Mouse (Mus musculus): ENCODE data around the gene Atg5. TPM values are rescaled to one million over a fixed set of nuclear protein-coding genes. Genes with fewer than 3 reads are reported as not detected.

Gene Atg5
- polyA plus RNA-seq, 1 experiment from 2014 or later = 51.4 TPM

DNA sequence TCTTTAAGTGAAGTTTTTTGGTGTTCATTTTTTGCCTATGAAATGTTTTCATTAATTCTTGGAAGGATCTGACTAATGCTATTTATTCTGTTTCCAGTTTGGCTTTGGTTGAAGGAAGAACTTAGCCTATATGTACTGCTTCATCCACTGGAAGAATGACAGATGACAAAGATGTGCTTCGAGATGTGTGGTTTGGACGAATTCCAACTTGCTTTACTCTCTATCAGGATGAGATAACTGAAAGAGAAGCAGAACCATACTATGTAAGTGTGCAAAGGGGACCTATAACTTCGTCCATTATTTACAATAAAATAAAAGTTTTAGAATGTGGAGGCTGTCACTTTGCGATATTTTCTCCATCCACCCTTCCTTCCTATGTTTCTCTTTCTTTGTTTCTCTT, 17.8 kb downstream of the Atg5 start:
- Histone ChIP-seq H3K9ac (ENCODE audit: low read depth, low read length) (no peak overlapping the region), H3K4me3 (replicated peaks; ENCODE audit: low read depth, low read length) (no peak overlapping the region), H3K27me3 (ENCODE audit: insufficient read depth, low read length) (no peaks in the 10 kb centered on the region), H3K4me1 (replicated peaks; ENCODE audit: insufficient read depth, low read length) (no peaks in the 10 kb centered on the region), H3K27ac (no peak overlapping the region), H3K4me2 (ENCODE audit: low read length) (no peak overlapping the region), H3K36me3 (ENCODE audit: insufficient read depth, low read length) (0 out of 2 replicates have a peak, but pooled peaks cover 16% of the 10 kb centered on the region), H3K9me3 (replicated peaks; ENCODE audit: low read length) (no peaks in the 10 kb centered on the region)
- TF ChIP-seq CTCF (IDR thresholded peaks at IDR 0.05; ENCODE audit: low read depth) = no peak
- ATAC-seq (replicated peaks; ENCODE audit: low FRiP score, low read depth) (no peak), DNase-seq (ENCODE audit: low spot score) (no peak)
- WGBS = 83% methylated on average over 4 of the region's 4 CpGs

DNA sequence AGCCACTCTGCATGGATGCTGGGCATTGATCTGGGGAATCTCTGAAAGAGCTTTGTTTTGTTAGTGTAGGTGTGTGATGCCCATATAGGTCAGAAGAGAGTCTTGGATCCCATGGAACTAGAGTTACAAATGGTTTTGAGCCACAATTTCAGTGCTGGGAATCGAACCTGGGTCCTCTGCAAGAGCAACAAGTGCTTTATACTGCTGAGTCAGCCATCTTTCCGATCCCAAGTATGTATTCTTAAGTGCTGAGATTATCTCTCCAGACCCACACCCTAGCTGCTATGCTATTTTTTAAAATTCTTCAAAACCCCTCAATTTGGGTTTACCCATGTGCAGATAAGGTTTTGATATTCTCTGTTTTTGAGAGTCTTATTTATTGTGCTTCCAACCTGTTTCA, 22.7 kb downstream of the Atg5 start:
- 94% methylated on average over 2 of the region's 2 CpGs for WGBS
- no peaks in the 10 kb centered on the region for H3K9me3 ChIP-seq (replicated peaks; ENCODE audit: low read length)
- H3K27me3 ChIP-seq (ENCODE audit: insufficient read depth, low read length) = no peaks in the 10 kb centered on the region
- no peak overlapping the region for H3K4me3 ChIP-seq (replicated peaks; ENCODE audit: low read depth, low read length)
- TF ChIP-seq CTCF (IDR thresholded peaks at IDR 0.05; ENCODE audit: low read depth) = no peak
- no peak overlapping the region for H3K9ac ChIP-seq (ENCODE audit: low read depth, low read length)
- H3K4me2 ChIP-seq (ENCODE audit: low read length) = no peak overlapping the region
- DNase-seq (ENCODE audit: low spot score) (no peak), ATAC-seq (replicated peaks; ENCODE audit: low FRiP score, low read depth) (no peak)
- H3K27ac ChIP-seq = no peak overlapping the region
- no peaks in the 10 kb centered on the region for H3K4me1 ChIP-seq (replicated peaks; ENCODE audit: insufficient read depth, low read length)
- 0 out of 2 replicates have a peak, but pooled peaks cover 16% of the 10 kb centered on the region for H3K36me3 ChIP-seq (ENCODE audit: insufficient read depth, low read length)

DNA sequence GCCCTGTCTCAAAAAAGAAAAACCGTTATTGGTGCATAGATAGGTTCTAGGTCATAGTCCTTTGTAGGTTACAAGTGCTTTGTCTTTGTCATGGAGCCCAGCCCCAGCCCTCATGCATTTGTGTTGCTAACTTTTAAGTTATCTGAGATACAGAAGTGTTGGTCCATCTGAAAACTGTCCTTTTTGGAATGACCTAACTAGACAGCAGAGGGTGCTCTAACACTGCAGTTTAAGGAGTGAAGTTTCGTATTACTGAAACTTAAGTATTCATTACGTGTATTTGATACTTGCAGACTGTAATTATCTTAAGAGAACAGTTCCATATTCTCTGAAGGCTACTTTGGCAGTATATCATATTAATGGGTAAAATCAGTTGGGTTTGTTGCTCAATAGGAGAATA, 24.0 kb downstream of the Atg5 start:
- H3K4me1 ChIP-seq (replicated peaks; ENCODE audit: insufficient read depth, low read length) = no peaks in the 10 kb centered on the region
- H3K36me3 ChIP-seq (ENCODE audit: insufficient read depth, low read length) = 0 out of 2 replicates have a peak, but pooled peaks cover 16% of the 10 kb centered on the region
- DNase-seq (ENCODE audit: low spot score) (peak; percentile 72), ATAC-seq (replicated peaks; ENCODE audit: low FRiP score, low read depth) (no peak)
- H3K4me3 ChIP-seq (replicated peaks; ENCODE audit: low read depth, low read length) = no peak overlapping the region
- no peaks in the 10 kb centered on the region for H3K27me3 ChIP-seq (ENCODE audit: insufficient read depth, low read length)
- H3K4me2 ChIP-seq (ENCODE audit: low read length) = no peak overlapping the region
- WGBS = 38% methylated on average over 3 of the region's 3 CpGs
- peak; percentile 74 for TF ChIP-seq CTCF (IDR thresholded peaks at IDR 0.05; ENCODE audit: low read depth)
- H3K9me3 ChIP-seq (replicated peaks; ENCODE audit: low read length) = no peaks in the 10 kb centered on the region
- no peak overlapping the region for H3K9ac ChIP-seq (ENCODE audit: low read depth, low read length)
- H3K27ac ChIP-seq = no peak overlapping the region

DNA sequence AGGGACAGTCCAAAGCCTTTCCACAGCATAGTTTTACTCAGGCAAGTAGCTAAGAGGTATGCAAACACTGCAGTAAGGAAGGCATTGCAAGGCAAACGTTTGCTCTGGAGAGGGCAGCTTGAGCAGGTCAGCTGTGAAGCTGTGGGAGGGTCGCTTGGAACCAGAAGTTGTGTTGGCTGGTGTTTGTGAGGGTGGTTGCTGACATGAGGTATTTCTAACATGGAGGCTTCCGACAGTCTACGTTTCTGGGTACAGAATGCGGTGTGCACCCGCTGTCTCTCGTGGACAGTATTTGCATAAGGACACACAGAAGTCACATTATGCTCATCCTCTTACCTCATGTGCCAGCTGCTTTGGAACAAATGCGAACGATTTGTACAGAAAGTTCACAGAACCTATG, 31.0 kb downstream of the Atg5 start:
- DNase-seq (ENCODE audit: low spot score) (no peak), ATAC-seq (replicated peaks; ENCODE audit: low FRiP score, low read depth) (no peak)
- H3K36me3 ChIP-seq (ENCODE audit: insufficient read depth, low read length) = no peaks in the 10 kb centered on the region
- H3K27ac ChIP-seq = no peak overlapping the region
- TF ChIP-seq CTCF (IDR thresholded peaks at IDR 0.05; ENCODE audit: low read depth) = no peak
- no peak overlapping the region for H3K9ac ChIP-seq (ENCODE audit: low read depth, low read length)
- no peak overlapping the region for H3K4me2 ChIP-seq (ENCODE audit: low read length)
- WGBS = 80% methylated on average over 9 of the region's 9 CpGs
- no peaks in the 10 kb centered on the region for H3K27me3 ChIP-seq (ENCODE audit: insufficient read depth, low read length)
- H3K4me3 ChIP-seq (replicated peaks; ENCODE audit: low read depth, low read length) = no peak overlapping the region
- H3K4me1 ChIP-seq (replicated peaks; ENCODE audit: insufficient read depth, low read length) = no peaks in the 10 kb centered on the region
- no peaks in the 10 kb centered on the region for H3K9me3 ChIP-seq (replicated peaks; ENCODE audit: low read length)

DNA sequence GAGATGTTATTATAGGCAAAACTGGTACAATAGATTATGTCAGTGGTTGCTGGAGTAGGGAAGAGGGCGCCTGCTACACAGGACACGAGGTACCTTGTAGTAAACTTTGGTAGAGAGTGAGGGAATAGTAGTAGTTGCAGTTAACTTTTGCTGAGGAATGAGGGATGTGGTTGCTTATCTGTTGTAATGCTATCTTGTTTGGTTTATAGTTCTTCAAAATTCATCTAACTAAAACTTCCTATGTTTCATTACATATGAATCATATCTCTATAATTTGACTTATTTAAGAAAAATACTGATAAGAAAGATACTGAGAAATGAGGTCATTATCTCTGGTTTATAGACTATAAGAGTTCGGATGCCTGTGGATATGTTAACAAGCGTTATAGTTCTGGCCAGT, 31.9 kb downstream of the Atg5 start:
- Histone ChIP-seq H3K27me3 (ENCODE audit: insufficient read depth, low read length) (no peaks in the 10 kb centered on the region), H3K4me2 (ENCODE audit: low read length) (no peak overlapping the region), H3K9ac (ENCODE audit: low read depth, low read length) (no peak overlapping the region), H3K4me1 (replicated peaks; ENCODE audit: insufficient read depth, low read length) (no peaks in the 10 kb centered on the region), H3K27ac (no peak overlapping the region), H3K9me3 (replicated peaks; ENCODE audit: low read length) (no peaks in the 10 kb centered on the region), H3K4me3 (replicated peaks; ENCODE audit: low read depth, low read length) (no peak overlapping the region), H3K36me3 (ENCODE audit: insufficient read depth, low read length) (no peaks in the 10 kb centered on the region)
- TF ChIP-seq CTCF (IDR thresholded peaks at IDR 0.05; ENCODE audit: low read depth) = no peak
- DNase-seq (ENCODE audit: low spot score) (no peak), ATAC-seq (replicated peaks; ENCODE audit: low FRiP score, low read depth) (no peak)
- 88% methylated on average over 4 of the region's 4 CpGs for WGBS

DNA sequence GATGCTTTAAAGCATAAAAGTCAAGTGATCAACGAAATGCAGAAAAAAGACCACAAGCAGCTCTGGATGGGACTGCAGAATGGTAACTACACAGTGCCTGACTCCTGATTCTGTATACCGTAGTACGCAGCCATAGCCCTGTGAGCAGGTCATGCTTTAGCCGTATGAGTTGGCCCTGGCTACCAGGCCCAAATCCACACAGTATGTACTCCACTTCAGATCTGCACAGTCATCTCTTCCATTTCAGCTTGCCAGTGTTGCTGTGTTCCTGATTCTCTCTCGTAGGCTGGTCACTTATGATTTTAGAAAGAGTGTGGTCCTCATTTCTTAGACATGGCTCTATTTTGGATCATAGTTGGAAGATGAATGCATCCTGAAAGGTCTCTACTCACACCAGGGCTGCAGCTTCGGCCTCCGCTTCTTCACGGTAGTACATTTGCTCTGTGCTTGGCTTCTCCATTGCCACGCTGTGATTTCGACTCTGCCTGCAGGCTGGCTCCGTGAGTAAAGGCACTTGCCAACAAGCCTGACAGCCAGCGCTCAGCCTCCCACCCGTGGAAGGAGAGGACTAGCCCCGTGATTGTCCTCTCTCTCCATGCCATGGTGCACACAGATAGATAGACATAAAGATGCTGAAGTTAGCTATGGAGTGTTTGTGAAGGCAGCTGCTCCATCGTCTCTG, 35.6 kb downstream of the Atg5 start:
- no peak for DNase-seq (ENCODE audit: low spot score)
- no peak overlapping the region for H3K9ac ChIP-seq (ENCODE audit: low read depth, low read length)
- no peak overlapping the region for H3K4me3 ChIP-seq (replicated peaks; ENCODE audit: low read depth, low read length)
- H3K27me3 ChIP-seq (ENCODE audit: insufficient read depth, low read length) = no peaks in the 10 kb centered on the region
- no peak overlapping the region for H3K27ac ChIP-seq
- H3K9me3 ChIP-seq (replicated peaks; ENCODE audit: low read length) = no peaks in the 10 kb centered on the region
- no peak for ATAC-seq (replicated peaks; ENCODE audit: low FRiP score, low read depth)
- TF ChIP-seq CTCF (IDR thresholded peaks at IDR 0.05; ENCODE audit: low read depth) = no peak
- H3K4me1 ChIP-seq (replicated peaks; ENCODE audit: insufficient read depth, low read length) = no peaks in the 10 kb centered on the region
- WGBS = 94% methylated on average over 15 of the region's 15 CpGs
- no peak overlapping the region for H3K4me2 ChIP-seq (ENCODE audit: low read length)
- no peaks in the 10 kb centered on the region for H3K36me3 ChIP-seq (ENCODE audit: insufficient read depth, low read length)

DNA sequence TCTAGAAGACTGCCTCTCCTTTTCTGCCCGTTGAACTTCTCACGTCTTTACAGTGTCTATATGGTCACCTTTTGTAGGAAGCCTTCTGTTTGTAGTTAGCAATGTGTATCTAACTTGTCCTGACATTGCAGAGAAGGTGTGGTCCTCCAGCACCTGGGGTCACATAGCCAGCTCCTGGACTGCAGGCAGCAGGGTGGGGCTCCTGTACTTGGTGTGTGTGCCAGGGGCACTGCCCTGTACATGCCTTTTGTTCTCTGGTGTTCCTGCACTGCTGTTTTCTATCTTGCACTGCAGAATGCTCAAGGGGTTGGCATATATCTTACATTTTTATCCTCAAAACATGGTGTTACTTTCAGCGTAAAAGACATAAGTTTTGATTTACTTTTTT, 36.2 kb downstream of the Atg5 start:
- 89% methylated on average over 3 of the region's 3 CpGs for WGBS
- H3K4me2 ChIP-seq (ENCODE audit: low read length) = no peak overlapping the region
- H3K4me1 ChIP-seq (replicated peaks; ENCODE audit: insufficient read depth, low read length) = no peaks in the 10 kb centered on the region
- H3K9me3 ChIP-seq (replicated peaks; ENCODE audit: low read length) = no peaks in the 10 kb centered on the region
- no peak overlapping the region for H3K4me3 ChIP-seq (replicated peaks; ENCODE audit: low read depth, low read length)
- DNase-seq (ENCODE audit: low spot score) = no peak
- ATAC-seq (replicated peaks; ENCODE audit: low FRiP score, low read depth) = no peak
- no peak for TF ChIP-seq CTCF (IDR thresholded peaks at IDR 0.05; ENCODE audit: low read depth)
- H3K36me3 ChIP-seq (ENCODE audit: insufficient read depth, low read length) = no peaks in the 10 kb centered on the region
- no peak overlapping the region for H3K9ac ChIP-seq (ENCODE audit: low read depth, low read length)
- no peaks in the 10 kb centered on the region for H3K27me3 ChIP-seq (ENCODE audit: insufficient read depth, low read length)
- no peak overlapping the region for H3K27ac ChIP-seq

All from kidney, postnatal 0 days (tissue).